Mouse (Mus musculus): ENCODE data around the gene Bank1. TPM values are rescaled to one million over a fixed set of nuclear protein-coding genes. Genes with fewer than 3 reads are reported as not detected.

The Bank1 gene
- polyA plus RNA-seq, 1 experiment from 2014 or later: 0.51 TPM

DNA sequence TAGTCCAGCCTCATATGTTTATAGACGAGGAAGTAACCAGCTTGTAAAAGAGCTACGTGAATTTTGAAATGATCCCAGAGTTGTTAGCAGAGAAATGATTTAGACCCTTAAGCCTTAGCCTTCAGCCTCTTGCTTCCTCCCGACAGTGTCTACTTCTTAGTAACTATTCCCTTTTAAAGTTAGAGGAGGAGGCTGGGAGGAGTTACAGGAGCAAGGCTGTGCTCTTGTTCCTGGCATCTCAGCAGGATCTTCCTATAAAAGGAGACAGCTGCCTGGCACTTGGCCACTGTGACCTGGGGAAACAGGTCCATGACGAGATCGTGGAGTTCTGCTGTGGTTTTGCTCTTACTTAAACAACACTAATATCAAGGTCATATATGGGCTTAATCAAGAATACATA lies 241.8 kb downstream of the Bank1 start:
- Histone ChIP-seq H3K27ac (ENCODE audit: low read length) (no peak overlapping the region), H3K4me3 (ENCODE audit: low read depth, low read length) (no peak overlapping the region), H3K4me1 (ENCODE audit: insufficient read depth, low read depth, low read length) (no peaks in the 10 kb centered on the region), H3K27me3 (replicated peaks; ENCODE audit: insufficient read depth, low read length) (no peaks in the 10 kb centered on the region), H3K36me3 (ENCODE audit: insufficient read depth, low read length) (no peaks in the 10 kb centered on the region), H3K4me2 (replicated peaks; ENCODE audit: low read depth, low read length) (no peak overlapping the region), H3K9me3 (ENCODE audit: low read length) (no peaks in the 10 kb centered on the region), H3K9ac (replicated peaks; ENCODE audit: low read depth) (no peak overlapping the region)
- DNase-seq (ENCODE audit: low spot score) (no peak), ATAC-seq (no peak)
- TF ChIP-seq CTCF (IDR thresholded peaks at IDR 0.05) (no peak), EP300 (IDR thresholded peaks at IDR 0.05) (no peak)
- WGBS: 47% methylated on average over 5 of the region's 5 CpGs

DNA sequence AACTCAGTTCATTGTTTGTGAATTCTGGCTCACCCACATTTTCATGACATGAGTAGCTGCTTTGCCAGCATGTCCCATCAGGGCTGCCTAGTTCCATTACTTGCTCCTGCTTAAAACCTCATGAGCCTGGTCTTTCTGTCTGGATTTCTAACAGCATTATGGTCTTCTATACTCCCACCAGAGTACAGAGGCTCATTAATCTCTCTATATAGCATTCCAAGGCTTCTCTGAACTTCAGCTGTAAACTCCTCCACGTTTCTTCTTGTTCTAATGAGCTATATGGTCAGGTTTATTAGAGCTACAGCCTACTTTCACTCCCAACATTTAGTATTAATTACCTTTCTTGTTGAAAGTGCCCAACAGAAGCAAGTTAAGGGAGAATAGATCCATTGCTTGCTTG lies 244.6 kb downstream of the Bank1 start:
- no peaks in the 10 kb centered on the region for H3K27me3 ChIP-seq (replicated peaks; ENCODE audit: insufficient read depth, low read length)
- no peak overlapping the region for H3K27ac ChIP-seq (ENCODE audit: low read length)
- no peaks in the 10 kb centered on the region for H3K36me3 ChIP-seq (ENCODE audit: insufficient read depth, low read length)
- H3K9ac ChIP-seq (replicated peaks; ENCODE audit: low read depth): no peak overlapping the region
- H3K4me1 ChIP-seq (ENCODE audit: insufficient read depth, low read depth, low read length): no peaks in the 10 kb centered on the region
- WGBS: 59% methylated on average over 1 of the region's 1 CpGs
- no peaks in the 10 kb centered on the region for H3K9me3 ChIP-seq (ENCODE audit: low read length)
- no peak for ATAC-seq
- no peak for DNase-seq (ENCODE audit: low spot score)
- TF ChIP-seq CTCF (IDR thresholded peaks at IDR 0.05) (no peak), EP300 (IDR thresholded peaks at IDR 0.05) (no peak)
- H3K4me2 ChIP-seq (replicated peaks; ENCODE audit: low read depth, low read length): no peak overlapping the region
- H3K4me3 ChIP-seq (ENCODE audit: low read depth, low read length): no peak overlapping the region

DNA sequence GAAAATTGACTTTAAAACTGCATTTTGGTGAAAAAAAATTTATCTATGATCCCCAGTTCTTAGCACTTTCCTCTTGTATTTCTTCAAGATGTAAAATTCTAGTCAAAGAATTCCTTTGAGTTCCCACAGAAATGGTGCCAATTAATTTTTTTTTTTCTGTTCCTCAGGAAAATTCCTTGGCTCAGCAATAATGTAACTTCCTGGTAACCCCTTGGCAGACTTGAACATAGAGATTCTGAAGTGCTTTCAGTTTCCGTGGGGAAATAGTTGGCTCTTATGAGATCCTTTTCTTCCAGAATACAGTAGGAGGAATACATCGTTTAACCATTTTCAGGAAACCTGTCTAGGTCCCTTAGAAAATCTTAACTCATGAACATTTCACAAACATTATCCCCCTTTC lies 247.3 kb downstream of the Bank1 start:
- no peaks in the 10 kb centered on the region for H3K27me3 ChIP-seq (replicated peaks; ENCODE audit: insufficient read depth, low read length)
- no peak overlapping the region for H3K4me3 ChIP-seq (ENCODE audit: low read depth, low read length)
- no peak for ATAC-seq
- WGBS: 24% methylated on average over 2 of the region's 2 CpGs
- no peaks in the 10 kb centered on the region for H3K4me1 ChIP-seq (ENCODE audit: insufficient read depth, low read depth, low read length)
- no peaks in the 10 kb centered on the region for H3K36me3 ChIP-seq (ENCODE audit: insufficient read depth, low read length)
- DNase-seq (ENCODE audit: low spot score): peak; percentile 44
- TF ChIP-seq EP300 (IDR thresholded peaks at IDR 0.05): no peak
- TF ChIP-seq CTCF (IDR thresholded peaks at IDR 0.05): no peak
- no peak overlapping the region for H3K27ac ChIP-seq (ENCODE audit: low read length)
- H3K9ac ChIP-seq (replicated peaks; ENCODE audit: low read depth): no peak overlapping the region
- H3K9me3 ChIP-seq (ENCODE audit: low read length): no peaks in the 10 kb centered on the region
- no peak overlapping the region for H3K4me2 ChIP-seq (replicated peaks; ENCODE audit: low read depth, low read length)

DNA sequence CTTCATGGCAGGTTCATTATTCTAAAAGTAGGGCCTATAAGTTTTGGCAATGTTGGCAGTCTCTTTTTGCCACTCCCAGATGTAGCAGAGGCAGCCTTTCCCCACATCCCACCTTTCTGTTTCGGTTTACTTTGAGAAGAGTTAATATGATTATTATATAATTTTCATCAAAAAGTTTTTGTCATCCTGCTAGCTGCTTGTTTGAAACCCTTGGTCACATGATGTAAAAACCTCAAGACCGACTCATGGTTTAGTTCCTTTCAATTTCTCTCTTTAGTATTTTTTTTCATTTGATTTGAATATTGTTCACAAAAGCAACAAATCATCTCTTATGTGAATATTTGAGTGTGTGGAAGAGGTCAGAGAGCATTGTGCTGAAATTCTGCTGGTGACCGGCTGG lies 255.5 kb downstream of the Bank1 start:
- WGBS: 85% methylated on average over 3 of the region's 3 CpGs
- DNase-seq (ENCODE audit: low spot score) (no peak), ATAC-seq (no peak)
- Histone ChIP-seq H3K4me1 (ENCODE audit: insufficient read depth, low read depth, low read length) (no peaks in the 10 kb centered on the region), H3K4me3 (ENCODE audit: low read depth, low read length) (no peak overlapping the region), H3K36me3 (ENCODE audit: insufficient read depth, low read length) (no peaks in the 10 kb centered on the region), H3K27me3 (replicated peaks; ENCODE audit: insufficient read depth, low read length) (no peaks in the 10 kb centered on the region), H3K9me3 (ENCODE audit: low read length) (no peaks in the 10 kb centered on the region), H3K27ac (ENCODE audit: low read length) (no peak overlapping the region), H3K4me2 (replicated peaks; ENCODE audit: low read depth, low read length) (no peak overlapping the region), H3K9ac (replicated peaks; ENCODE audit: low read depth) (no peak overlapping the region)
- TF ChIP-seq EP300 (IDR thresholded peaks at IDR 0.05) (no peak), CTCF (IDR thresholded peaks at IDR 0.05) (no peak)

DNA sequence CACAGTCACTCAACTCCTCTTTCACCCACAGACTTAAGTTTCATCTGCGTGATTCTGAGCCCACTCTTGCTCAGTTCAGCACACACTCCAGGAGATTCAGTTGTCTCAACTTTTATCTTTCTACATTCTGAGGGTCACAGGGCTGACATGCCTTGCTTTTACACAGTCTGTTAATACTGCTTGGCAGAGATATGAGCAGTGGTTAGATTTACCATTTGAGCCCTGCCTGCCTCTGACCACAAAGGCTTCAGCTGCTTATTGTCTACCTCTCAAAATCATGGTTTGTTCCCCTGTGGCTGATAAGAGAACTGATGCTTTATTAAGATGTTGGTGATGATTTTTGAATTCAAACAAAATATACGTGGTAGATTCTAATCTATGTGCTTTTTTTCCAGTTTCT lies 264.0 kb downstream of the Bank1 start:
- no peak for DNase-seq (ENCODE audit: low spot score)
- H3K27ac ChIP-seq (ENCODE audit: low read length): no peak overlapping the region
- no peak overlapping the region for H3K4me2 ChIP-seq (replicated peaks; ENCODE audit: low read depth, low read length)
- no peaks in the 10 kb centered on the region for H3K36me3 ChIP-seq (ENCODE audit: insufficient read depth, low read length)
- ATAC-seq: no peak
- H3K9me3 ChIP-seq (ENCODE audit: low read length): no peaks in the 10 kb centered on the region
- no peaks in the 10 kb centered on the region for H3K27me3 ChIP-seq (replicated peaks; ENCODE audit: insufficient read depth, low read length)
- WGBS: 69% methylated on average over 2 of the region's 2 CpGs
- no peak overlapping the region for H3K9ac ChIP-seq (replicated peaks; ENCODE audit: low read depth)
- no peak overlapping the region for H3K4me3 ChIP-seq (ENCODE audit: low read depth, low read length)
- no peak for TF ChIP-seq EP300 (IDR thresholded peaks at IDR 0.05)
- TF ChIP-seq CTCF (IDR thresholded peaks at IDR 0.05): no peak
- H3K4me1 ChIP-seq (ENCODE audit: insufficient read depth, low read depth, low read length): no peaks in the 10 kb centered on the region

DNA sequence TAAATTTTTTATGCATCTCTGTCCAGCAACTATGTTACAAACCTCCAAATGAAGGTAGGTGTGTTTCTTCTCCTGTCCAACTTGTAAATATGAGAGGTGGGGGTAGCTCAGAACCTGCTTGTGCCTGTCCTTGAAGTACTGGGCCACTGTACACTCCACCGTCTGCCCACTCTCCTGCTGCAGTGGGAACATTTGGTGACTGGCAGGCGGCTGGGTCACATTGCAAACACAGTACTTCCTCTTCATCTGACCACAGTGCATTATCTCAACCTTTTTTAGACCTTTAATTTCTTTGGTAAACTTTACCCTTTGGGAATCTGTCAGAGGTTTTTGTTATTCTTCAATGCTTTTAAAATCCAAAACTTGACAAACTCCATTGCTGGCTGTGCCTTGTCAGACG lies 275.2 kb downstream of the Bank1 start:
- TF ChIP-seq EP300 (IDR thresholded peaks at IDR 0.05) (no peak), CTCF (IDR thresholded peaks at IDR 0.05) (no peak)
- H3K4me3 ChIP-seq (ENCODE audit: low read depth, low read length): no peak overlapping the region
- no peaks in the 10 kb centered on the region for H3K4me1 ChIP-seq (ENCODE audit: insufficient read depth, low read depth, low read length)
- no peak overlapping the region for H3K9ac ChIP-seq (replicated peaks; ENCODE audit: low read depth)
- no peaks in the 10 kb centered on the region for H3K36me3 ChIP-seq (ENCODE audit: insufficient read depth, low read length)
- H3K27me3 ChIP-seq (replicated peaks; ENCODE audit: insufficient read depth, low read length): no peaks in the 10 kb centered on the region
- 68% methylated on average over 3 of the region's 3 CpGs for WGBS
- DNase-seq (ENCODE audit: low spot score) (no peak), ATAC-seq (no peak)
- no peak overlapping the region for H3K4me2 ChIP-seq (replicated peaks; ENCODE audit: low read depth, low read length)
- H3K9me3 ChIP-seq (ENCODE audit: low read length): no peaks in the 10 kb centered on the region
- no peak overlapping the region for H3K27ac ChIP-seq (ENCODE audit: low read length)

DNA sequence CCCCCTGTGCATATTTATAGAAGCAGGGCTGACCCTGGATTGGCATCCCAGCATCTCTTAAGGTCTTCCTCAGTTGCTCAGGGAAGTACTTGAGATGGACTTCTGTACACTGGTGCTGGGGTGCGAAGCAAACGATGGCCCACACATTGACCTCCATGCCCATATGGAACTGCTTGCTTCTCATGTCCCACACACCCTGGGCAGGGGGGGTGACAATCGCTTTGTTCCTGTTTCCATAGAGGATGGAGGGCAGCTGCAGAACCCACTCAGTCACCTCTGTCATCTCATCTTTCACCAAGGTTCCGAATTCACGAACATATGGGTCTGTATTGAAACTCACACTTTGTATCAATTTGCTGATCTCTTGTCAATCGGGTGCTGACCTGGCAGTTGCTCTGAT lies 275.7 kb downstream of the Bank1 start:
- no peak for TF ChIP-seq CTCF (IDR thresholded peaks at IDR 0.05)
- TF ChIP-seq EP300 (IDR thresholded peaks at IDR 0.05): no peak
- WGBS: 86% methylated on average over 6 of the region's 6 CpGs

More for the DNA sequence above, 275.7 kb downstream of the Bank1 start:
- H3K36me3 ChIP-seq (ENCODE audit: insufficient read depth, low read length): no peaks in the 10 kb centered on the region
- no peaks in the 10 kb centered on the region for H3K9me3 ChIP-seq (ENCODE audit: low read length)
- ATAC-seq (no peak), DNase-seq (ENCODE audit: low spot score) (no peak)
- no peak overlapping the region for H3K4me2 ChIP-seq (replicated peaks; ENCODE audit: low read depth, low read length)
- H3K4me3 ChIP-seq (ENCODE audit: low read depth, low read length): no peak overlapping the region
- H3K27me3 ChIP-seq (replicated peaks; ENCODE audit: insufficient read depth, low read length): no peaks in the 10 kb centered on the region
- no peak overlapping the region for H3K9ac ChIP-seq (replicated peaks; ENCODE audit: low read depth)
- H3K4me1 ChIP-seq (ENCODE audit: insufficient read depth, low read depth, low read length): no peaks in the 10 kb centered on the region
- no peak overlapping the region for H3K27ac ChIP-seq (ENCODE audit: low read length)

All from lung, postnatal 0 days (tissue).